Mouse (Mus musculus): Measurements from ENCODE around the gene Gm49394.

Gm49394 gene

GRCm38 (mm10) chr7:142658681-142659180, 11.0 kb downstream of the Gm49394 start:
- no peak for DNase-seq

GRCm38 (mm10) chr7:142657821-142658614, 11.7 kb downstream of the Gm49394 start:
- no peak for DNase-seq

DNA sequence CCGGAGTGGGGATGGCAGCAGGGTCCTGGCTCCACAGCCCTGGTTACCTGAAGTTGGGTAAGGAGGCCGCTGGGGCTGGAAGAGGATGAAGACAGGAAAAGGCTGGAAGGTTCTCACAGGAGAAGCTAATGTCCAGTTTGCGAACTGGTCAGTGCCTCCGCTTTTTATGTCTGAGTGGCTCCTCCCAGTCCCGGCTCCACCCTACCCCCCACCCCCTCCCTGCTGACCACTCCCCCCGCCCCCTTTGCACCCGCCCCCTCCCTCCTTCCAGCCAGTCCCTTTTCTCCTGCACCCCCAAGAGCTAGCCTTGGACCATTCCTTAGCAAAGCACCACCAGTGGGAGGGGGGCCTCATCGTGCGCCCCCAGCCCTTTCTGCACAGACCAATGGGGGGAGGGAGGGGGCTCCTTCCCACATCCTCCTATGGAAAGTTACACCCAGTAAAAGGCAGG, 12.4 kb downstream of the Gm49394 start:
- no peak for DNase-seq

DNA sequence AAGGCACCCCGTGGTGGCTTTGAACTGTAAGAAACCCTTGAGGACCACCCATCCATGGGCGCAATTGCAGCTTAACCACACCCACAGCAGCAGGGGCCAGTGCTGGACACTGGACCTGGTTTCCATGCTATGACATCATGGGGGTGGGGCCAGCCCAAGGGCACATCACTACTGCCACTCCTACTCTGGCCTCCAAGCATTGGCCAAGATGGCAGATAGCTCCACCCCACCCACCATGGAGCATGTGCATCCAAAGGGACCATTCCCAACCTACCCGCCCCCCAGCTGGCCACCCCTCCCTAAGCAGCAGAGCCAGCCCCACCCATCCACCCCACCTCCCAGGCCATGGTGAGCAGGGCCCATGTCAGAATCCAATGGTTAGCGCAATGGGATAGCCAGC, 13.7 kb downstream of the Gm49394 start:
- no peak for DNase-seq

GRCm38 (mm10) chr7:142655633-142656032, 14.1 kb downstream of the Gm49394 start:
- no peak for DNase-seq

DNA sequence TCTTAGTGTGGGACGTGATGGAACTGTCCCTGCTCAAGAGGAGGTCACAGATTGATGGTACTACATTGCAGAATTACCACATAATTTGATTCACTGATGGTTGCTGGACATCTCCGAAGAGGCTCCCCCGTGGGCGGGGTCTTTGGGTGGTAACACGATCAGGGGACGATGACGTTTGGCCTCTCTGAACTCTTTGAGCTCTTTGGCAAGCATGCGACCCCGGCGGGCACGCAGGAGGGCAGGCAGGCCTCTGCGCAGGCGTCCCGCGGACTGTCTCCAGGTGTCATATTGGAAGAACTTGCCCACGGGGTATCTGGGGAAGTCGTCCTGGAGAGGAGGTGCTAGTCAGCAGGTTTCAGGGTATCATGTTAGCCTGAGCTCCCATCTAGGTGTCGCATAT, 16.0 kb downstream of the Gm49394 start:
- DNase-seq: no peak

- DNase-seq: no peak
Measured at GRCm38 (mm10) chr7:142646676-142647075, 23.1 kb downstream of the Gm49394 start.

GRCm38 (mm10) chr7:142645045-142645444, 24.7 kb downstream of the Gm49394 start:
- no peak for DNase-seq

- DNase-seq: no peak
Measured at GRCm38 (mm10) chr7:142636178-142636577, 33.6 kb downstream of the Gm49394 start.

GRCm38 (mm10) chr7:142630691-142631090, 39.1 kb downstream of the Gm49394 start:
- no peak for DNase-seq

DNA sequence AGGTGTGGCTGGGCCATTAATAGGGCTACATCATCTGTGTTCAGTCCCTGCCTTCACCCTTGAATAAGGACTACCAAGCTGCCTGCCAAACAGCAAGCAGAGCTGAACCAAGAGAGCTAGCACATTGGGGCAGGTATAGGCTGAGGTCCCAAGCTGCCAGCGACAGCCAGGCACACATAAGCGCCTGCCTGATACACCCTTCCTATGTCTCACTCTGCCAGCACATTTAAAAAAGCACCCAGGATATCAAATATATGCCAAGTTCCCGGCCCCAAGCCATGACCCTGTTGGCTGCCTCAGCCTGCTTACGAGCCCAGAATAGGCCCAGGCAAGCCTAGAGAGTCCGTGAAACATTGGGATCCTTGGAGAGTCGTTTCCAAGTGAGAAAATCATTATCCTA, 39.9 kb downstream of the Gm49394 start:
- DNase-seq: no peak

- DNase-seq: no peak
Measured at GRCm38 (mm10) chr7:142622180-142622579, 47.6 kb downstream of the Gm49394 start.

GRCm38 (mm10) chr7:142613077-142613476, 56.7 kb downstream of the Gm49394 start:
- DNase-seq: no peak

GRCm38 (mm10) chr7:142610627-142611406, 58.9 kb downstream of the Gm49394 start:
- DNase-seq: peak; percentile 32

DNA sequence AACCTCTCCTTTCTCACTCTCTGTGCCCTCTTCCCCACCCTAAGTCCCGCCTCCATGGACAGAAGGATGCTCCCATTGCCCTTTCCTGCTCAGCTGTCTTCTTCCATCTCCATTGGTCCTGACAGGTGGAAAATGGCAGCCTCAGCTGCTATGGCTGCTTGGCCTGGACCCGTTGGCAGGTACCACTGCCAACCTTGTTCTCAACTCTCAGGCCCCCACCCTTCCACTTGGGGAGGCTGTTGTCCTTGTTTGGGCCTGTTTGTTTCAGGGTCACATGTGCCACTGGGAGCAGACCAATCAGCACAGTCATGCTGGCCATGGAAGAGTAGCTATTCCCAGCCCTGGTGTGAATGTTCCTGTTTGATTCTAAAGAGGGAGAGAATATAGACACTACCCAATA, 68.8 kb downstream of the Gm49394 start:
- no peak for DNase-seq

Measured in kidney, postnatal 14 days (tissue).